Mouse (Mus musculus): Measurements from ENCODE around the gene Hist1h2ah.

DNA sequence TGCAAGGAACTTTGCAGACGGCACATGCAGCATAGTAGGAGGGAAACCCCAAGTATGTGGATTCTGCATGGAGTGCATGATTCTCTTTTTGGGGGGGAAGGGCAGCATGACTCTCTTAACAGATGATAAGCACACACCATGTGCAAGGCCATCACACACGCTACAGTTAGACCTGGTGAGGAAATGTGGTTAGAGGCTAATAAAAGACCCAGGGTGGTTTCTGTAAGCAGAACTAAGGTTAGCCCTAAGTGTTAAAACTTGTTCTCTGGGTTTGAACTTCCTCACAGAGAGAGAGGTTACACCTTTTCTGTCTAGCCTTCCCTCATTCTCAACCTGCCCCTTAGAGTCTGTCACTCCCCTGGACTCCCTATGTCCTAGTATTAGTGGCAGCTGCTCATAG lies 34.0 kb downstream of the Hist1h2ah start:
- no peak for TF ChIP-seq EP300 (IDR thresholded peaks at IDR 0.05; ENCODE audit: low read depth in 1 of 2, low read length in 2 of 2)
- no peak for TF ChIP-seq NRF1 (IDR thresholded peaks at IDR 0.05; ENCODE audit: insufficient read depth, low read depth, low read length, poor library complexity, severe bottlenecking)
- TF ChIP-seq CTCF (IDR thresholded peaks at IDR 0.05 in 2 of 3, conservative IDR thresholded peaks at IDR 0.05 in 1 of 3; ENCODE audit: control insufficient read depth in 1 of 3, insufficient read depth in 1 of 3, low read depth in 2 of 3, low read length in 3 of 3, poor library complexity in 1 of 3, severe bottlenecking in 1 of 3): no peak
- no peak for TF ChIP-seq POLR2AphosphoS5 (IDR thresholded peaks at IDR 0.05; ENCODE audit: borderline replicate concordance, low read depth, low read length)
- TF ChIP-seq POLR2A (IDR thresholded peaks at IDR 0.05; ENCODE audit: control insufficient read depth in 1 of 2, insufficient read depth in 1 of 2, low read depth in 1 of 2, low read length in 2 of 2, poor library complexity in 1 of 2): no peak
- no peak for TF ChIP-seq UBTF (IDR thresholded peaks at IDR 0.05; ENCODE audit: borderline replicate concordance, insufficient read depth, low read depth, low read length)
- no peak for TF ChIP-seq TCF12 (IDR thresholded peaks at IDR 0.05; ENCODE audit: low read depth, low read length)
- no peak for TF ChIP-seq ZC3H11A (IDR thresholded peaks at IDR 0.05; ENCODE audit: low read depth, low read length)
